Mouse (Mus musculus) liver, embryonic 14.5 days (tissue): ENCODE measurements at regions not wholly inside any gene's neighbourhood (a gene's known extent, or its start where the extent isn't known, plus 50 kb on each side); places are given as distances from the start of the nearest gene placed in this dataset.

Experiments
- CTCF ChIP-seq: IDR thresholded peaks from 2 replicates; pipeline ENCODE4 v1.5.1; 2016; ENCODE audit warnings: antibody characterized with exemption, low read depth, control low read depth
- EP300 ChIP-seq: IDR thresholded peaks from 2 replicates; pipeline ENCODE4 v1.6.1; 2016; ENCODE audit warnings: antibody characterized with exemption, low read depth

DNA sequence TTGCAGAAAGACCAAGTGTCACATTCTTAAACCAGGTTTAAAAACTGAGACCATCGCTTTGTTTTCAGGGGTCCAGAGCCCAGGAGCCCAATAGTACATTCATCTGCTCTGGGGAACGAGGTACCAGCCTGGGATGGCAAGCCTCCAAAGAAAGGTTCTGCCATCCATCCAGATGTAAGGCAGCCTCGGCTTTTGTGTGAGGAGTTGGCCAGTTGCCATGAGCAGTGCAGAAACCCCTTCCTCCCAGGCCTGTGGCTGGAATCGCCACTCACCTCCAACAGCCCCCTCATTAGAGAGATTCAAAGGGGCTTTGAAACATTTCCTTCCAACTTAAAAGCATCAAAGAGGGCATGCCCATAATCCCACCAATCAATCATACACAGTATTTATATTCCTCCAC is 110.1 kb downstream of the E030025P04Rik start:
- TF ChIP-seq CTCF (no peak), EP300 (no peak)
